Mouse (Mus musculus): ENCODE results near the gene Ankrd34a.
A peak's percentile ranks its signal among the peaks of the same experiment; 100 is the strongest.
"Not testable (repeated sequence)": the region's sequence is repeated elsewhere in the genome, so short reads cannot be mapped to it uniquely, and the experiment has no call there.

Ankrd34a gene

GRCm38 (mm10) chr3:96579885-96580454 lies 16.5 kb upstream of the Ankrd34a start:
- DNase-seq (ENCODE audit: low spot score in 2 of 2), result peak; percentile 84 to 90

GRCm38 (mm10) chr3:96581141-96581540 lies 15.3 kb upstream of the Ankrd34a start:
- no peak for DNase-seq (ENCODE audit: low spot score in 2 of 2)

GRCm38 (mm10) chr3:96581771-96582515 lies 14.5 kb upstream of the Ankrd34a start:
- DNase-seq (ENCODE audit: low spot score in 2 of 2), result no peak

- DNase-seq (ENCODE audit: low spot score in 2 of 2), result no peak
Observed at GRCm38 (mm10) chr3:96583386-96583785, 13.1 kb upstream of the Ankrd34a start.

GRCm38 (mm10) chr3:96590657-96591056 lies 5.8 kb upstream of the Ankrd34a start:
- no peak for DNase-seq (ENCODE audit: low spot score in 2 of 2)

- no peak for DNase-seq (ENCODE audit: low spot score in 2 of 2)
Observed at GRCm38 (mm10) chr3:96593374-96593773, 3.1 kb upstream of the Ankrd34a start.

- DNase-seq (ENCODE audit: low spot score in 2 of 2), result peak; percentile 94 to 96
Observed at GRCm38 (mm10) chr3:96593790-96594560, 2.5 kb upstream of the Ankrd34a start, which contains the start of gene Polr3gl. Gene Polr3gl, minus strand, starts transcription at chr3:96594181.

GRCm38 (mm10) chr3:96594851-96595250 lies 1.6 kb upstream of the Ankrd34a start:
- DNase-seq (ENCODE audit: low spot score in 2 of 2), result no peak

GRCm38 (mm10) chr3:96595661-96596060 lies 775 bp upstream of the Ankrd34a start:
- DNase-seq (ENCODE audit: low spot score in 2 of 2), result no peak

GRCm38 (mm10) chr3:96596855-96597254 lies 419 bp downstream of the Ankrd34a start:
- DNase-seq (ENCODE audit: low spot score in 2 of 2), result no peak

GRCm38 (mm10) chr3:96597435-96597891 lies 1.0 kb downstream of the Ankrd34a start:
- DNase-seq (ENCODE audit: low spot score in 2 of 2), result peak; percentile 9 to 19

- peak; percentile 11 to 29 for DNase-seq (ENCODE audit: low spot score in 2 of 2)
Observed at GRCm38 (mm10) chr3:96598156-96599068, 2.0 kb downstream of the Ankrd34a start.

- no peak for DNase-seq (ENCODE audit: low spot score in 2 of 2)
Observed at GRCm38 (mm10) chr3:96599069-96599393, 2.6 kb downstream of the Ankrd34a start.

GRCm38 (mm10) chr3:96599411-96599810 lies 3.0 kb downstream of the Ankrd34a start:
- no peak for DNase-seq (ENCODE audit: low spot score in 2 of 2)

GRCm38 (mm10) chr3:96600639-96601250 lies 4.3 kb downstream of the Ankrd34a start, which contains the start of gene Lix1l:
Gene Lix1l, plus strand, starts transcription at chr3:96601149.
- peak; percentile 51 to 84 for DNase-seq (ENCODE audit: low spot score in 2 of 2)

GRCm38 (mm10) chr3:96601251-96601787 lies 4.9 kb downstream of the Ankrd34a start:
- DNase-seq (ENCODE audit: low spot score in 2 of 2), result peak; percentile 11 to 37

GRCm38 (mm10) chr3:96601941-96602703 lies 5.7 kb downstream of the Ankrd34a start:
- no peak for DNase-seq (ENCODE audit: low spot score in 2 of 2)

- DNase-seq (ENCODE audit: low spot score in 2 of 2), result no peak
Observed at GRCm38 (mm10) chr3:96602704-96603084, 6.3 kb downstream of the Ankrd34a start.

- no peak for DNase-seq (ENCODE audit: low spot score in 2 of 2)
Observed at GRCm38 (mm10) chr3:96603311-96603710, 6.9 kb downstream of the Ankrd34a start.

- not testable (repeated sequence) for DNase-seq (ENCODE audit: low spot score in 2 of 2)
Observed at GRCm38 (mm10) chr3:96606007-96606406, 9.6 kb downstream of the Ankrd34a start.
